Mouse (Mus musculus) testis, adult 2 months (tissue): ENCODE data around the gene Adprm.

Experiments
- CTCF ChIP-seq: fragments of 200-500 bp; IDR thresholded peaks from 2 replicates; pipeline ENCODE4 v1.5.1; 2012; ENCODE audit warnings: low read depth, mild to moderate bottlenecking, inconsistent platforms, low read length, moderate library complexity; ENCODE audit not compliant: control insufficient read depth, insufficient read depth, insufficient replicate concordance
- POLR2A ChIP-seq: fragments of 200-500 bp; IDR thresholded peaks from 2 replicates; pipeline ENCODE4 v1.6.1; 2012; ENCODE audit warnings: low read depth, mild to moderate bottlenecking, inconsistent platforms, low read length, moderate library complexity; ENCODE audit not compliant: control insufficient read depth

- TF ChIP-seq POLR2A (no peak), CTCF (no peak)
Observed at GRCm38 (mm10) chr11:67022354-67023115, 29.9 kb downstream of the Adprm start.
